Mouse (Mus musculus) T-helper 17 cell (primary cell): ENCODE results near the gene Btbd18.

Source experiments
- in situ Hi-C, 2 experiments: fragments of 300-600 bp; cut with MboI, MseI; formaldehyde crosslinking; loops; 1 replicate in 1 of 2; 2 replicates in 1 of 2; pipeline ENCODE4 v1.15.1; 2025; ENCODE audit warnings: high pct_unique_total_duplicates in 2 of 2

Gene Btbd18

GRCm38 (mm10) chr2:84658806-84659205 is at the start of gene Btbd18:
Gene Btbd18 (plus strand): TSS chr2:84659079.
- in situ Hi-C loops, result loop anchor here in 1 of 2 experiments (5.0 kb wide), 2 partner anchors 42 to 202 kb away; no protein-coding TSS in a partner anchor

GRCm38 (mm10) chr2:84612764-84613163 is 46.1 kb upstream of the Btbd18 start:
- in situ Hi-C loops, result no loop called here

- in situ Hi-C loops, result loop anchor here (5.0 kb wide), 2 partner anchors 39 to 44 kb away; partner anchors contain the start of gene Btbd18 (in 1 of the 2)
These were observed 41.0 kb upstream of the Btbd18 start for GRCm38 (mm10) chr2:84617637-84618515.

GRCm38 (mm10) chr2:84618914-84619313 is 40.0 kb upstream of the Btbd18 start:
- in situ Hi-C loops, result loop anchor here (5.0 kb wide), 2 partner anchors 38 to 43 kb away; partner anchors contain the start of gene Btbd18 (in 1 of the 2)

- in situ Hi-C loops, result loop anchor here (5.0 kb wide), 2 partner anchors 38 to 43 kb away; partner anchors contain the start of gene Btbd18 (in 1 of the 2)
These were observed 39.1 kb upstream of the Btbd18 start for GRCm38 (mm10) chr2:84619646-84620340.

- in situ Hi-C loops, result no loop called here
These were observed 36.2 kb upstream of the Btbd18 start for GRCm38 (mm10) chr2:84622668-84623067.

GRCm38 (mm10) chr2:84623428-84624119 is 35.3 kb upstream of the Btbd18 start:
- in situ Hi-C loops, result no loop called here

- in situ Hi-C loops, result no loop called here
These were observed 34.7 kb upstream of the Btbd18 start for GRCm38 (mm10) chr2:84624201-84624600.

GRCm38 (mm10) chr2:84626366-84626975 is 32.4 kb upstream of the Btbd18 start:
- in situ Hi-C loops, result loop anchor here in 1 of 2 experiments (25.0 kb wide), 1 partner anchor 639 kb away; the partner anchor contains the start of genes Gm13691, Gm13694 and Gm13697

GRCm38 (mm10) chr2:84627036-84627435 is 31.8 kb upstream of the Btbd18 start:
- in situ Hi-C loops, result loop anchor here in 1 of 2 experiments (25.0 kb wide), 1 partner anchor 640 kb away; the partner anchor contains the start of genes Gm13691, Gm13694 and Gm13697

GRCm38 (mm10) chr2:84632001-84632400 is 26.9 kb upstream of the Btbd18 start:
- in situ Hi-C loops, result loop anchor here in 1 of 2 experiments (25.0 kb wide), 1 partner anchor 645 kb away; the partner anchor contains the start of genes Gm13691, Gm13694 and Gm13697

GRCm38 (mm10) chr2:84632999-84633398 is 25.9 kb upstream of the Btbd18 start:
- in situ Hi-C loops, result loop anchor here in 1 of 2 experiments (25.0 kb wide), 1 partner anchor 646 kb away; the partner anchor contains the start of genes Gm13691, Gm13694 and Gm13697

- in situ Hi-C loops, result loop anchor here in 1 of 2 experiments (25.0 kb wide), 1 partner anchor 647 kb away; the partner anchor contains the start of genes Gm13691, Gm13694 and Gm13697
These were observed 24.9 kb upstream of the Btbd18 start for GRCm38 (mm10) chr2:84634006-84634405.

- in situ Hi-C loops, result loop anchor here in 1 of 2 experiments (25.0 kb wide), 1 partner anchor 648 kb away; the partner anchor contains the start of genes Gm13691, Gm13694 and Gm13697
These were observed 23.9 kb upstream of the Btbd18 start for GRCm38 (mm10) chr2:84634934-84635482.

GRCm38 (mm10) chr2:84635611-84636010 is 23.3 kb upstream of the Btbd18 start:
- in situ Hi-C loops, result loop anchor here in 1 of 2 experiments (25.0 kb wide), 1 partner anchor 648 kb away; the partner anchor contains the start of genes Gm13691, Gm13694 and Gm13697

GRCm38 (mm10) chr2:84636231-84636741 is 22.6 kb upstream of the Btbd18 start:
- in situ Hi-C loops, result loop anchor here in 1 of 2 experiments (25.0 kb wide), 1 partner anchor 649 kb away; the partner anchor contains the start of genes Gm13691, Gm13694 and Gm13697

- in situ Hi-C loops, result loop anchor here in 1 of 2 experiments (25.0 kb wide), 1 partner anchor 650 kb away; the partner anchor contains the start of genes Gm13691, Gm13694 and Gm13697
These were observed 21.3 kb upstream of the Btbd18 start for GRCm38 (mm10) chr2:84637452-84638165.

GRCm38 (mm10) chr2:84638428-84639220 is 20.3 kb upstream of the Btbd18 start:
- in situ Hi-C loops, result loop anchor here in 1 of 2 experiments (25.0 kb wide), 1 partner anchor 651 kb away; the partner anchor contains the start of genes Gm13691, Gm13694 and Gm13697
